Mouse (Mus musculus): Measurements from ENCODE around the gene Tent5c. TPM values are rescaled to one million over a fixed set of nuclear protein-coding genes. Genes with fewer than 3 reads are reported as not detected.

Gene Tent5c
- polyA plus RNA-seq, 1 experiment from 2014 or later: 3.0 TPM

DNA sequence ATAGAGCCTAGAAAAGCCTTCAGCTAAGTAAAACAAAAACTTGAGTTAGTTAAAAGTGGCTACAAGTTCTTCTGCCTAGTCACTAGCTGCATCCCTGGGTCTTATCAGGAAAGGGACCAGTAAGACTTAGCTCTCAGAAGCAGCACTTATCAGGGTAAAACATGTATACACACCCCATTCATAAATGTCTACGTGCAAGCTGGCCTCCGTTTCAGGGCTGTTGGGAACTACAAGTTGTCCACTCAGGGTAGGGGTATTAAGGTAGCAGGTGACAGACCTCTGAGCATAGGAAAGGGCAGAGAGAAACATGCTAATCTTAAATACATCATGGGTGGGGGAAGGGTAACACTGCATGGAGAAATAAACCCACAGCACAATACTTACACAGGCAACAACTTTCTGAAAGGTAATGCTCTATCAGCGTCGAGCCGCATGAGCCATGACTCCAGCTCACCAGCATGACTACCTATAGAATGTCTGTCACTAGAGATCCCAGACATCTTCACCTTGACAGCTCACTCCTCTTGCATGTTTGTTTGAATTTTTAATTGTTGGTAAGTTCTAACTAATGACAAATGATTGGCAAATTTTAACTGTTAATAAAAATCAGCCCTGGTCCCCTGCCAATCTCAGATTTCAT lies 6.0 kb downstream of the Tent5c start:
- no peaks in the 10 kb centered on the region for H3K9me3 ChIP-seq (replicated peaks)
- no peak overlapping the region for H3K27ac ChIP-seq
- H3K36me3 ChIP-seq (ENCODE audit: poor library complexity, severe bottlenecking): no peaks in the 10 kb centered on the region
- WGBS: 95% methylated on average over 5 of the region's 5 CpGs
- H3K9ac ChIP-seq: no peak overlapping the region
- no peak overlapping the region for H3K4me2 ChIP-seq
- H3K4me1 ChIP-seq: peaks cover 3% of the 10 kb centered on the region
- H3K27me3 ChIP-seq: peaks cover 30% of the 10 kb centered on the region
- ATAC-seq: no peak
- H3K4me3 ChIP-seq: no peak overlapping the region

DNA sequence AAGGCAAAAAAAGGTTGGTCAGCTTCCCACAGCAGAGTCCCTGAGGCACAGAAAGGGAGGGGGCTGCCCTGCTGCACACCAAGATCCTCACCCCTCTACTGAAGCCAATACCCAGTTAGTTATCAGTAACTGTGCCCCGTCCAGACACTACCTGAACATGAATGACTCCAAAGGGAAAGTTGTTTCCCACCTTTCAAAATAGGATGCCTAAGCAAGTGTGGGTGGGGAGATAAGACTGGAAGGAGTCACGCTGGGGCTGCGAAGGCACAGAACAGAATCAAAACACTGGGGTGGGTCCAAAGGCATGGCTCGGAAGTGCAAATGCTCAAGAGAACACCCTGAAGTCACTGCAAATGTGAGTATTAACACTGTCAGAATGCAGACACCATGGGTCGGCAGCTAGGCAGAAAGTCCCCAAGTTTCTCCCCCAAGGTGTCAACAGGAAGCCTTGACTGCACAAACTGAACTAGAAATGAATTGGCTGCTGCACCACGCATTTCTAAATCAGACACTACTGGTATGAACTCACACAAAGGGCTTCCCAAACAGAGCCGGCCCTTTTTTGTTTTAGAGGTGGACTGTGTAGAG lies 6.7 kb downstream of the Tent5c start:
- Histone ChIP-seq H3K9ac (no peak overlapping the region), H3K27ac (no peak overlapping the region), H3K9me3 (replicated peaks) (no peaks in the 10 kb centered on the region), H3K4me2 (no peak overlapping the region), H3K4me1 (no peaks in the 10 kb centered on the region), H3K27me3 (peaks cover 24% of the 10 kb centered on the region), H3K36me3 (ENCODE audit: poor library complexity, severe bottlenecking) (no peaks in the 10 kb centered on the region), H3K4me3 (no peak overlapping the region)
- no peak for ATAC-seq
- WGBS: 70% methylated on average over 7 of the region's 7 CpGs

DNA sequence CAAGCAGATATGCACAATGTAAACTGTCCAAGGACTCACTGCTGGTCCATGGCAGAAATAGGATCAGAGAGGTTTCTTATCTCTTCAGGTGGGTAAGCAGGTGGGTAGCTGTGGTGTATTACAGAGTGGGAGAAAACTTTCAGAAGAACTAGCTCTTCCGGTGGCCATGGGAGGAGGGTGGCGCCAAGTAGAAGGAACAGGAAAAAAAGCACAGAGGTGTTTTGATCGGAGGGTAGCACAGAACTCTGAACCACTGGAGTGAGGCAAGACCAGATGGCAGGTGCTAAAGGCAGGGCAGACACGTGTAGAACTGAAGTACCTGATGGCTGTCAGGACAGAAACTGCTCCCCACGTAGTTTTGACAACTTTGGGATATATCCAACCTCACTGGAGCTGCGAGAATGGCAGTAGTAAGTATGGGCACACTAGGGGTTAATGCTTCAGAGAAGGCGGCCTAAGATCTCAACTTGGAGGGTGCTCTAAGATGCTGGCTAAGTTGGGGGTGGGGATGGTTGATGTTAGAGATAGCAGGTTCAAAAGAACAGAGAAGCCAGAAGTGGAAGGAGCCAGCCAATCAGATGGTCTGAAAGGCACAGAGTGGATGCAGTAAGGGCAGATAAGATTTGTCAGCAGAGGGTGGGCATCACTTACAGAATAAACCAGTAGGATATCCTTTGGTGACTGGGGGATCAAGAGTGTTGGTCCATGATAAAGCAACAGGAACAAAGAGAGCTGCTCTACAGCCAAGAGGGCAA lies 8.7 kb downstream of the Tent5c start:
- WGBS: 83% methylated on average over 7 of the region's 7 CpGs
- H3K36me3 ChIP-seq (ENCODE audit: poor library complexity, severe bottlenecking): no peaks in the 10 kb centered on the region

DNA sequence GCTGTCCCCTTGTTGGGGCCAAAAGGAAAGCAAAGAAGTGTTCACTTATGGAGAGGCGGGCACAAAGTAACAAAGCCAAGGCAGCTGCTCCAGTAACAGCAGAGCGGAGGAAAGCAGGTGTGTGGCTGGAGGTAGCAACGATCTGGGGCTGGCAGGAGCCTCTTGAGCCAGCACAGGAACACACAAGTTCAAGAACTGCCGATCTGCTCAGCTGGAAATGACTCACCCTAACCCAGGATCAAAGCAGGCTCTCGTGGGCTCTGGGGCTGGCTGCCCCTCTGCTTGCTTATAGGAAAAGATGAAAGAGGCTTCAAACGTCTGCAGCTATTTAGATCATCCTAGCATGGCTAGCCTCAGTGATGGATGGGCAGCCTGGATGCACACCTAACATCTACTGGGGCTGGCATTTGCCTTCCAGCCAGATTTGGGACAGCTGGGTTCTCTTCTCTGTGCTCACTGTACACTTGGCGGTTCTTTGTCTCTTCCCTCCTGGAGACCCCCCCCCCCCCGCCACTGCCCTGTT lies 14.1 kb downstream of the Tent5c start:
- Histone ChIP-seq H3K4me2 (no peak overlapping the region), H3K27ac (no peak overlapping the region), H3K9me3 (replicated peaks) (no peaks in the 10 kb centered on the region), H3K27me3 (no peaks in the 10 kb centered on the region), H3K4me1 (no peaks in the 10 kb centered on the region), H3K9ac (no peak overlapping the region), H3K36me3 (ENCODE audit: poor library complexity, severe bottlenecking) (no peaks in the 10 kb centered on the region), H3K4me3 (no peak overlapping the region)
- 54% methylated on average over 8 of the region's 8 CpGs for WGBS
- ATAC-seq: no peak

More for the DNA sequence above, 8.7 kb downstream of the Tent5c start:
- H3K4me2 ChIP-seq: no peak overlapping the region
- no peak overlapping the region for H3K9ac ChIP-seq
- no peaks in the 10 kb centered on the region for H3K4me1 ChIP-seq
- H3K27ac ChIP-seq: no peak overlapping the region
- H3K9me3 ChIP-seq (replicated peaks): no peaks in the 10 kb centered on the region
- no peak overlapping the region for H3K4me3 ChIP-seq
- H3K27me3 ChIP-seq: peaks cover 4% of the 10 kb centered on the region; the same call in 1 of the 2 replicates
- no peak for ATAC-seq

DNA sequence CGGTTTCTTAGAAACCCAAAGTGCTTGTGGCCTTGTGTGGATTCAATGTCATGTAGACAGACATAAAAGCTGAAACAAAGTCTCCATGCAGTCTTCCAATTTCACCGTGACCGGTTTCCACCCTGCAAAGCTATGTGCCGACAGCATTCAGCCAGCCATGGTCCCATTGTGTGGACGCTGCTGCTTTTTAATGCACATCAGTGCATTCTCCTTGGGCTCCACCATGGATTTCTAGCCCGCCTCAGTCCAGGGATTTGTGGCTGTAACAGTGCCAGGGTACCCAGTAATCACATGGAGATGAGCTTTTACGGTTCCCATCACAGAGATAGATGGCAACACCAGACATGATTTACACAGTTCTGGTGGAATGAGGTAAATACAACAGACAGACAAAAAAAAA lies 14.6 kb downstream of the Tent5c start:
- Histone ChIP-seq H3K4me1 (no peaks in the 10 kb centered on the region), H3K27me3 (no peaks in the 10 kb centered on the region), H3K27ac (no peak overlapping the region), H3K9me3 (replicated peaks) (no peaks in the 10 kb centered on the region), H3K4me3 (no peak overlapping the region), H3K4me2 (no peak overlapping the region), H3K36me3 (ENCODE audit: poor library complexity, severe bottlenecking) (no peaks in the 10 kb centered on the region), H3K9ac (no peak overlapping the region)
- WGBS: 57% methylated on average over 7 of the region's 7 CpGs
- ATAC-seq: no peak

DNA sequence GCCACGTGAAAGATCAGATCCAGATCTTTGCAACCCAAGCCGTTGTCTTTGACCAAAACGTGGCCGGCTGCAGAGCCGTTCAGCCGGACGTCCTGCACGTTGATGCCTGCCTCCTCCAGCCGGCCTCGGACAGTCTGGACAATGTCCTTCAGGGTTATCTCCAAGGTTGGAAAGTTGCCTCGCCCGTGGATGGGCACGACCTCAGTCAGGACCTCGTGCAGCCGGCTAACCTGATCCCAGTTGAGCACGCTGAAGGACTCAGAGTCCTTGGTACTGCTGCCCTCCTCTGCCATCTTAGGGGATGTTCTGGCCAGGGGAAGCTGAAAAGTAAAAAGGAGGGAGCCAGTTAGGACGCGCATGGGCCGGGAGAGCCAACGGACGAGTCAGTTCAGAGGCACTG lies 16.0 kb downstream of the Tent5c start:
- H3K9me3 ChIP-seq (replicated peaks): no peaks in the 10 kb centered on the region
- no peak for ATAC-seq
- H3K9ac ChIP-seq: no peak overlapping the region
- H3K27me3 ChIP-seq: no peaks in the 10 kb centered on the region
- 93% methylated on average over 21 of the region's 21 CpGs for WGBS
- no peak overlapping the region for H3K4me3 ChIP-seq
- no peak overlapping the region for H3K4me2 ChIP-seq
- no peak overlapping the region for H3K27ac ChIP-seq
- H3K4me1 ChIP-seq: no peaks in the 10 kb centered on the region
- H3K36me3 ChIP-seq (ENCODE audit: poor library complexity, severe bottlenecking): no peaks in the 10 kb centered on the region

DNA sequence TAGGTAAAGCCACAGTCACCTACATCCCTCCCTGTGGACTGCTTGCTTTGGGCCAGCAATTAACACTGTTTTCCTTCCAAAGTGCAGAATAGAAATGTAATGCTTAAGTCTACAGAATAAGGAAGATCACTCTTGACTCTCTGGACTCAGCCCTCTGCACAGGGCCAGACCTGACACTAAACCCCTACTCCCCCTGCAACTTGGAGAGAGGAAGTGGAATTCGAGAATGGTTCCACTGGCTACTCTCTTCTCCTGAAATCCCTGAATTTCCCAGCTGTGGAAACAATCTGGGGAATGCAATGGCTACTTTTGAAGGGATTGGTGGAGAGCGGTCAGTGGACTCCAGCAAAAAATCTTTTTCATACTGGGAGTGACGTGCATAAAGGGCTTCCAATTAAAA lies 18.2 kb downstream of the Tent5c start:
- Histone ChIP-seq H3K9me3 (replicated peaks) (no peaks in the 10 kb centered on the region), H3K4me3 (no peak overlapping the region), H3K27me3 (no peaks in the 10 kb centered on the region), H3K4me1 (no peaks in the 10 kb centered on the region), H3K27ac (no peak overlapping the region), H3K36me3 (ENCODE audit: poor library complexity, severe bottlenecking) (no peaks in the 10 kb centered on the region), H3K9ac (no peak overlapping the region), H3K4me2 (no peak overlapping the region)
- 78% methylated on average over 3 of the region's 3 CpGs for WGBS
- no peak for ATAC-seq

DNA sequence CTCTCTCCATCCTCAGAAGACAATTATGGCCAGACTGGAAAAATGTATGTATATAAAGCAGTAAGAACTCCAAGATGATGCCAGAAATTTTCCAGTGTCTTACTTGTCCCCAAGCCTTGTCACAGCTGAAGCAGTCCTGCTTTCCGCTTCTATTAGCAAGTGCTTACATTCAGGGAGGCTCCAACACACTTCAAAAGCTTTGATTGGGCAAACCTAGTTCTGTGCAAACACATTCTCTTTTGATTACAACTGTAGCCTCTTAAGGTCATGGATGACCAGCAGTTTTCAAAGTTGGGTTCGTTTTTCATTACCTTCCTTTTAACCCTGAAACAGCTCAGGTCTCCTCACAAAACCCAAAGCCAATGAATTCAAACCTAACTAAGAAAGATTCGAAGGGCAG lies 19.0 kb downstream of the Tent5c start:
- no peak overlapping the region for H3K4me2 ChIP-seq
- ATAC-seq: no peak
- H3K4me3 ChIP-seq: no peak overlapping the region
- no peak overlapping the region for H3K9ac ChIP-seq
- H3K27ac ChIP-seq: no peak overlapping the region
- 89% methylated on average over 3 of the region's 3 CpGs for WGBS
- no peaks in the 10 kb centered on the region for H3K27me3 ChIP-seq
- no peaks in the 10 kb centered on the region for H3K36me3 ChIP-seq (ENCODE audit: poor library complexity, severe bottlenecking)
- no peaks in the 10 kb centered on the region for H3K4me1 ChIP-seq
- no peaks in the 10 kb centered on the region for H3K9me3 ChIP-seq (replicated peaks)

DNA sequence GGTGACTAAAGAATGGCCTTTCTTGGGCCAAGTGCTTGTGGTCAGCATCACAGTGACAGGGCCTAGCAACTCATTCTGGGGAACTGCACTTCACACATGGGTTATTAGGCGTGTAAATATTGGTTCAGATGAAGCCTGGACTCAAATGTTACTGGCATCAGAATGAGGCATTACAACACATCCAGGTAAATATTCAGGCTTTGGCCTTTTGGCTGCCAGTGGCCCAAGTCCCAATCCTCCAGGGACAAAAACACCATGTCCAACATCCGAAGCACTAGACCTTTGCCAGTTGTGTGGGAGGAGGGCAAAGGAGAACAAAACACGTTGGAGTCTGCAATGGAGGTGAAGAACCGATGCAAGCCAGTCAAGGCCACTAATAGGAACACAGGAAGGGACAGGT lies 22.6 kb downstream of the Tent5c start:
- Histone ChIP-seq H3K4me2 (no peak overlapping the region), H3K27me3 (no peaks in the 10 kb centered on the region), H3K4me3 (no peak overlapping the region), H3K9me3 (replicated peaks) (no peaks in the 10 kb centered on the region), H3K27ac (no peak overlapping the region), H3K9ac (no peak overlapping the region), H3K36me3 (ENCODE audit: poor library complexity, severe bottlenecking) (no peaks in the 10 kb centered on the region), H3K4me1 (peaks cover 20% of the 10 kb centered on the region)
- ATAC-seq: no peak
- 88% methylated on average over 4 of the region's 4 CpGs for WGBS

DNA sequence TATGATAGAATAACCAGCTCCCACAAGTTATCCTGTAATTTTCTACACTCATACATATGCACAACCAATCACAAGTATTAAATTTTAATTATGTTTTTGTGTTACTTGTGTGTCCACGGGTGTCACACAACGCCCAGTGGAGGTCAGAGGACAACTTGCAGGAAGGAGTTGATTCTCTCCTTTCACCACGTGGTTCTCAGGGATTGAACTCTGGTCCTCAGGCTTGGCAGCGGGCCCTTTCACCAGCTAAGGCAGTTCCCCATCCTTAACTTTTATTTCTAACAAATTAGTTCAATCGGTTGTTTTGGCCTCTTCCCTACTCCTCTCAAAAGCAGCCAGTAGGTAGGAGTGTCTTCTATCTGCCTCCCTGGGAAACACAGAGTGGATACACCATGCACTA lies 24.5 kb downstream of the Tent5c start:
- ATAC-seq: no peak
- 95% methylated on average over 5 of the region's 5 CpGs for WGBS

DNA sequence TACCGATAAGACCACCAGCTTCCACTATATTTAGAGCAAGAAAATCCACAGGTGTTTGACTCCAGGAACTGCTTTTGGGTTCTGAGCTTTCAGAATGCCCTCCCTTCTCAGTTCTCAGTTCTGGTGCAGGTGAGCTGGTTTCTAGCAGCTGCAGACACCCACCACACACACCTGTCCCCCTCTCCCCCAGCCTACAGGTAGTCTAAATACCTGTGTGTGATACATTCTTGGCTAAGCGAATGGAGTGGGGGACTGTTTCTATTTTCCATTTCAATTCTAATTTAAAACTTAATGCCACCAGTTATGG lies 25.2 kb downstream of the Tent5c start:
- Histone ChIP-seq H3K4me3 (no peak overlapping the region), H3K4me2 (no peak overlapping the region), H3K9me3 (replicated peaks) (no peaks in the 10 kb centered on the region), H3K36me3 (ENCODE audit: poor library complexity, severe bottlenecking) (no peaks in the 10 kb centered on the region), H3K4me1 (peaks cover 20% of the 10 kb centered on the region), H3K27ac (no peak overlapping the region), H3K27me3 (no peaks in the 10 kb centered on the region), H3K9ac (no peak overlapping the region)
- ATAC-seq: no peak
- 66% methylated on average over 2 of the region's 2 CpGs for WGBS

More for the DNA sequence above, 24.5 kb downstream of the Tent5c start:
- Histone ChIP-seq H3K27me3 (no peaks in the 10 kb centered on the region), H3K36me3 (ENCODE audit: poor library complexity, severe bottlenecking) (no peaks in the 10 kb centered on the region), H3K9ac (no peak overlapping the region), H3K4me1 (peaks cover 20% of the 10 kb centered on the region), H3K4me3 (no peak overlapping the region), H3K4me2 (no peak overlapping the region), H3K27ac (no peak overlapping the region), H3K9me3 (replicated peaks) (no peaks in the 10 kb centered on the region)

DNA sequence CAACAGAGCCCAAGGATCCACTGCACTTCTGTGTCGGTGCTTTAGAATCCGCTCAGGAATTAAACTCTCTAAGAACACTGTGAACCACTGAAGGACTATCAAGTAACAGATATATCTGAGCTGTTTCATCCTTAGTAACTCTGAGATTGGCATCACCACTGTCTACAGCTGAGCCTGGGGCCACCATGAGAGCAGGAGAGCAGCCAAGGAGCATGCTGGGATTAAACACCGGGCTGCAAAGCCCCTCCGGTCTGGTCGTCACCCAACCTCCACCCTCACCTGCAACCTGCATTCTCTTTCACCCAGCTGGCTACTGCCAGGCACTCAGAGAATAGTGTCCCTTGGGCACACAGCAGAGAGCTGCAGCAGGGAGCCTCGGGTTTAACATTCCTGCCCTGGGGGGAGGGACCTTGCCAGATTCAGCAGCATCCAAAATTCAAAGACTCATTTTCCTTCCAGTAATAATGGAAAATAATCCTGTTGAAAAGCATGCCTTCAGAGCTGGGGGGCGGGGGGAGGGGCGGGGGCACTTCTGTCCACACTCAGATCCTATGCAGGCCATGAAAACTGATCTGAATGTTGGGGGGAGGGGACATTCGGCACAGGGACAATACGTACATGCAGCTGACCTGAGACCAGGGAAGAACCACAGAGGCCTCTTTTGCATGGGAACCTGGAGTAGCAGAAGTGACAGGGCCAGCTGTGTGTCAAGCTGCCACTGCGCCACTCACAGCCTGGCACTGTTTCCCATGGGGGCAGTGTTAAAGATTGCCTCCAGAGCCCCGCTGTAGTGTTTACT lies 25.8 kb downstream of the Tent5c start:
- no peaks in the 10 kb centered on the region for H3K9me3 ChIP-seq (replicated peaks)
- 22% methylated on average over 12 of the region's 12 CpGs for WGBS
- ATAC-seq: peak; percentile 57
- H3K27me3 ChIP-seq: no peaks in the 10 kb centered on the region
- H3K4me3 ChIP-seq: no peak overlapping the region
- H3K9ac ChIP-seq: no peak overlapping the region
- H3K27ac ChIP-seq: no peak overlapping the region
- peaks cover 20% of the 10 kb centered on the region for H3K4me1 ChIP-seq
- no peaks in the 10 kb centered on the region for H3K36me3 ChIP-seq (ENCODE audit: poor library complexity, severe bottlenecking)
- H3K4me2 ChIP-seq: no peak overlapping the region

Data from forebrain, embryonic 13.5 days (tissue).